Mouse (Mus musculus): Measurements from ENCODE around the gene Ppp1r32.

GRCm38 (mm10) chr19:10458096-10458495 is 24.6 kb downstream of the Ppp1r32 start:
- TF ChIP-seq POLR2A (IDR thresholded peaks at IDR 0.05; ENCODE audit: extremely low read depth, insufficient read depth, low read length) (no peak), CTCF (IDR thresholded peaks at IDR 0.05; ENCODE audit: extremely low read depth, insufficient read depth, low read length) (no peak)
